Mouse (Mus musculus): ENCODE results near the gene Ano4.

GRCm38 (mm10) chr10:89121391-89121790, 223.2 kb downstream of the Ano4 start:
- TF ChIP-seq POLR2A (IDR thresholded peaks at IDR 0.05; ENCODE audit: low read depth, low read length) (no peak), CTCF (IDR thresholded peaks at IDR 0.05; ENCODE audit: borderline replicate concordance, insufficient read depth, low read length) (no peak)

Data from embryonic fibroblast, embryonic 13.5 days (primary cell).